Mouse (Mus musculus): ENCODE measurements at regions not wholly inside any gene's neighbourhood (a gene's known extent, or its start where the extent isn't known, plus 50 kb on each side); places are given as distances from the start of the nearest gene placed in this dataset.

- H3K27ac ChIP-seq (ENCODE audit: low read depth, low read length), result no peak overlapping the region
Measured at GRCm38 (mm10) chr3:104317528-104317927, 97.4 kb upstream of the Magi3 start.

GRCm38 (mm10) chr3:104313063-104313462, 92.9 kb upstream of the Magi3 start:
- no peaks in the 10 kb centered on the region for H3K9me3 ChIP-seq (ENCODE audit: control insufficient read depth)
- 27% methylated on average over 4 of the region's 4 CpGs for WGBS
- no peaks in the 10 kb centered on the region for H3K27me3 ChIP-seq (replicated peaks; ENCODE audit: control insufficient read depth, insufficient read depth, low read length)
- no peaks in the 10 kb centered on the region for H3K36me3 ChIP-seq (ENCODE audit: control insufficient read depth, insufficient read depth)
- H3K27ac ChIP-seq (ENCODE audit: low read depth, low read length), result no peak overlapping the region
- ATAC-seq, result no peak
- no peak overlapping the region for H3K4me3 ChIP-seq (ENCODE audit: low read depth, low read length)
- no peak overlapping the region for H3K4me2 ChIP-seq (replicated peaks; ENCODE audit: low read depth)
- H3K4me1 ChIP-seq (replicated peaks; ENCODE audit: control insufficient read depth, insufficient read depth, low read length), result no peaks in the 10 kb centered on the region
- H3K9ac ChIP-seq (ENCODE audit: low read depth, low read length), result no peak overlapping the region
- no peak for TF ChIP-seq CTCF (IDR thresholded peaks at IDR 0.05; ENCODE audit: low read depth)

More at GRCm38 (mm10) chr3:104317528-104317927, 97.4 kb upstream of the Magi3 start:
- Histone ChIP-seq H3K9ac (ENCODE audit: low read depth, low read length) (no peak overlapping the region), H3K4me2 (replicated peaks; ENCODE audit: low read depth) (no peak overlapping the region), H3K4me3 (ENCODE audit: low read depth, low read length) (no peak overlapping the region), H3K9me3 (ENCODE audit: control insufficient read depth) (no peaks in the 10 kb centered on the region), H3K27me3 (replicated peaks; ENCODE audit: control insufficient read depth, insufficient read depth, low read length) (no peaks in the 10 kb centered on the region), H3K4me1 (replicated peaks; ENCODE audit: control insufficient read depth, insufficient read depth, low read length) (no peaks in the 10 kb centered on the region), H3K36me3 (ENCODE audit: control insufficient read depth, insufficient read depth) (no peaks in the 10 kb centered on the region)
- 81% methylated on average over 4 of the region's 4 CpGs for WGBS
- TF ChIP-seq CTCF (IDR thresholded peaks at IDR 0.05; ENCODE audit: low read depth), result no peak
- no peak for ATAC-seq

DNA sequence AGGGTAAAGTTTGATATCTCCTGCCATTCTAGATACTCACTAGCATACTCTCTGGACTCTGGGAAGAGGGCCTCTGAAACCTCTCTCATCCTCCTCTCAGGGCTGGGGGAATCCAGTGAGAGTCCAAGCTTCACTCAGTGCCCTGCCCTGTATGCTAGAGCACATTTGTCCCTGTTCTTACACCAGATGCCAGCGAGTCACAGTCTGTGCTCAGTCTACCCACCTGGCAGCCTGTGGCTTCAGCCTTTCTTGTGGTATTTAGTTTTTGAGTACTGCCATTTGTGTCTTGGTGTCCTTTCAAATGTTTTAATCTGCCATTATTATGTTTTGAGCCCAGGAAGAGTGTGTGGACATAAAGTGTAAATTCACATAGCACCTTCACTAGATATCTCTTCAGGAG, 86.8 kb upstream of the Magi3 start:
- 86% methylated on average over 1 of the region's 1 CpGs for WGBS
- Histone ChIP-seq H3K4me2 (replicated peaks; ENCODE audit: low read depth) (no peak overlapping the region), H3K27ac (ENCODE audit: low read depth, low read length) (no peak overlapping the region), H3K9ac (ENCODE audit: low read depth, low read length) (no peak overlapping the region), H3K27me3 (replicated peaks; ENCODE audit: control insufficient read depth, insufficient read depth, low read length) (no peaks in the 10 kb centered on the region), H3K4me1 (replicated peaks; ENCODE audit: control insufficient read depth, insufficient read depth, low read length) (no peaks in the 10 kb centered on the region), H3K4me3 (ENCODE audit: low read depth, low read length) (no peak overlapping the region), H3K36me3 (ENCODE audit: control insufficient read depth, insufficient read depth) (no peaks in the 10 kb centered on the region), H3K9me3 (ENCODE audit: control insufficient read depth) (no peaks in the 10 kb centered on the region)
- no peak for ATAC-seq
- no peak for TF ChIP-seq CTCF (IDR thresholded peaks at IDR 0.05; ENCODE audit: low read depth)

- Histone ChIP-seq H3K27me3 (replicated peaks; ENCODE audit: control insufficient read depth, insufficient read depth, low read length) (no peaks in the 10 kb centered on the region), H3K36me3 (ENCODE audit: control insufficient read depth, insufficient read depth) (no peaks in the 10 kb centered on the region), H3K9ac (ENCODE audit: low read depth, low read length) (no peak overlapping the region), H3K4me2 (replicated peaks; ENCODE audit: low read depth) (peak overlapping the region; percentile 37), H3K9me3 (ENCODE audit: control insufficient read depth) (no peaks in the 10 kb centered on the region), H3K27ac (ENCODE audit: low read depth, low read length) (no peak overlapping the region), H3K4me1 (replicated peaks; ENCODE audit: control insufficient read depth, insufficient read depth, low read length) (no peaks in the 10 kb centered on the region), H3K4me3 (ENCODE audit: low read depth, low read length) (no peak overlapping the region)
- 13% methylated on average over 12 of the region's 12 CpGs for WGBS
- peak; percentile 36; the same call in 1 of the 2 replicates for ATAC-seq
- no peak for TF ChIP-seq CTCF (IDR thresholded peaks at IDR 0.05; ENCODE audit: low read depth)
Measured at GRCm38 (mm10) chr3:104305904-104306563, 85.9 kb upstream of the Magi3 start.

GRCm38 (mm10) chr3:104303577-104303976, 83.4 kb upstream of the Magi3 start:
- Histone ChIP-seq H3K4me3 (ENCODE audit: low read depth, low read length) (no peak overlapping the region), H3K36me3 (ENCODE audit: control insufficient read depth, insufficient read depth) (no peaks in the 10 kb centered on the region), H3K4me1 (replicated peaks; ENCODE audit: control insufficient read depth, insufficient read depth, low read length) (no peaks in the 10 kb centered on the region), H3K27me3 (replicated peaks; ENCODE audit: control insufficient read depth, insufficient read depth, low read length) (no peaks in the 10 kb centered on the region), H3K4me2 (replicated peaks; ENCODE audit: low read depth) (no peak overlapping the region), H3K27ac (ENCODE audit: low read depth, low read length) (no peak overlapping the region), H3K9me3 (ENCODE audit: control insufficient read depth) (no peaks in the 10 kb centered on the region), H3K9ac (ENCODE audit: low read depth, low read length) (no peak overlapping the region)
- 73% methylated on average over 7 of the region's 7 CpGs for WGBS
- no peak for TF ChIP-seq CTCF (IDR thresholded peaks at IDR 0.05; ENCODE audit: low read depth)
- no peak for ATAC-seq

GRCm38 (mm10) chr3:104300201-104300600, 80.0 kb upstream of the Magi3 start:
- TF ChIP-seq CTCF (IDR thresholded peaks at IDR 0.05; ENCODE audit: low read depth), result no peak
- H3K4me1 ChIP-seq (replicated peaks; ENCODE audit: control insufficient read depth, insufficient read depth, low read length), result no peaks in the 10 kb centered on the region
- no peak overlapping the region for H3K4me2 ChIP-seq (replicated peaks; ENCODE audit: low read depth)
- no peaks in the 10 kb centered on the region for H3K27me3 ChIP-seq (replicated peaks; ENCODE audit: control insufficient read depth, insufficient read depth, low read length)
- H3K27ac ChIP-seq (ENCODE audit: low read depth, low read length), result no peak overlapping the region
- ATAC-seq, result no peak
- no peak overlapping the region for H3K4me3 ChIP-seq (ENCODE audit: low read depth, low read length)
- WGBS, result 90% methylated on average over 5 of the region's 5 CpGs
- no peak overlapping the region for H3K9ac ChIP-seq (ENCODE audit: low read depth, low read length)
- no peaks in the 10 kb centered on the region for H3K36me3 ChIP-seq (ENCODE audit: control insufficient read depth, insufficient read depth)
- no peaks in the 10 kb centered on the region for H3K9me3 ChIP-seq (ENCODE audit: control insufficient read depth)
